Comparison of ENCODE assay signal across 15 mouse cellular contexts in the genomic region with DNA sequence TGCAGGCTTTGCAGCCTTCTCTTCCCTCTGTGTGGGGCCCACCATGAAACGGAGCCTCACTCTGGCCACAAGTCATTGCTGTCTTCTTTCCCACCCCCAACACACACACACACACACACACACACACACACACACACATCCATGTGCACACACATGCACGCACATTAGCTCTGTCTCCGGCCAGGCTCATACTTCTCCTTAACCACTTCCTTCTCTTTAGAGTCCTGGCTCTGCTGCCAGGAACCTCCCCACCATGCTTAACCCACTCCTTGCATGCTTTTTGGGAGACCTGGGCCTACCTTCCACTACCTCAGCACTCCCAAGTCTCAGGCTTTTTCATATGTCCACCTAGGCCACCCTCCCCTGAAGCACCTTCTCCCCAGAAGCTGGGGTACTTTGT.
DNase-seq lines count a peak whose midpoint lies in the region; ATAC-seq and TF ChIP-seq lines count a peak whose summit lies in the region.
"Had no signal": no experiment of that assay in that cellular context is flagged by ENCODE, and none has a peak within 500 bp of the region (broad histone marks: within the 10 kb centered on the region; RNA-seq: fewer than 3 reads in every experiment).

No protein-coding gene starts in this region.

- no peak for TF ChIP-seq CTCF in kidney, postnatal 0 days (IDR thresholded peaks at IDR 0.05; ENCODE audit: low read depth)

- WGBS in kidney, postnatal 0 days: 54% methylated on average over 3 of the region's 3 CpGs
- 57% methylated on average over 3 of the region's 3 CpGs for WGBS in embryonic facial prominence, embryonic 12.5 days
- 34% methylated on average over 3 of the region's 3 CpGs for WGBS in stomach, embryonic 14.5 days

- H3K9me3 ChIP-seq in kidney, postnatal 0 days (replicated peaks; ENCODE audit: low read length): no peaks in the 10 kb centered on the region
- H3K9me3 ChIP-seq in embryonic facial prominence, embryonic 12.5 days: no peaks in the 10 kb centered on the region
- no peaks in the 10 kb centered on the region for H3K9me3 ChIP-seq in stomach, embryonic 14.5 days (ENCODE audit: control insufficient read depth, low read depth, low read length)

- H3K4me1 ChIP-seq in kidney, postnatal 0 days (replicated peaks; ENCODE audit: insufficient read depth, low read length): peaks cover 32% of the 10 kb centered on the region
- H3K4me1 ChIP-seq in embryonic facial prominence, embryonic 12.5 days: peaks cover 56% of the 10 kb centered on the region
- peaks cover 60% of the 10 kb centered on the region for H3K4me1 ChIP-seq in stomach, embryonic 14.5 days (ENCODE audit: control insufficient read depth, insufficient read depth, low read length)

- no peaks in the 10 kb centered on the region for H3K27me3 ChIP-seq in kidney, postnatal 0 days (ENCODE audit: insufficient read depth, low read length)
- H3K27me3 ChIP-seq in embryonic facial prominence, embryonic 12.5 days: no peaks in the 10 kb centered on the region
- H3K27me3 ChIP-seq in stomach, embryonic 14.5 days (ENCODE audit: control insufficient read depth, insufficient read depth, low read length): no peaks in the 10 kb centered on the region

- ATAC-seq in kidney, postnatal 0 days (replicated peaks; ENCODE audit: low FRiP score, low read depth): no peak
- no peak for ATAC-seq in embryonic facial prominence, embryonic 12.5 days (ENCODE audit: insufficient number of reproducible peaks, insufficient read depth, low FRiP score, low TSS enrichment)
- ATAC-seq in granulocyte monocyte progenitor cell, adult 5-6 weeks (replicated peaks; ENCODE audit: poor library complexity, severe bottlenecking): peak; percentile 62
- no peak for ATAC-seq in stomach, embryonic 14.5 days (ENCODE audit: insufficient number of reproducible peaks, insufficient read depth, low FRiP score, low read depth)

- H3K9ac ChIP-seq in kidney, postnatal 0 days (ENCODE audit: low read depth, low read length): no peak overlapping the region
- H3K9ac ChIP-seq in embryonic facial prominence, embryonic 12.5 days: no peak overlapping the region
- no peak overlapping the region for H3K9ac ChIP-seq in stomach, embryonic 14.5 days (replicated peaks; ENCODE audit: low read depth, low read length)
- H3K9ac ChIP-seq: liver, embryonic 14.5 days had no signal

- no peak overlapping the region for H3K4me2 ChIP-seq in kidney, postnatal 0 days (ENCODE audit: low read length)
- no peak overlapping the region for H3K4me2 ChIP-seq in embryonic facial prominence, embryonic 12.5 days (replicated peaks)
- no peak overlapping the region for H3K4me2 ChIP-seq in stomach, embryonic 14.5 days (replicated peaks; ENCODE audit: low read depth, low read length)

- 0 out of 2 replicates have a peak overlapping the region, but pooled peaks have one; percentile 51 for H3K27ac ChIP-seq in kidney, postnatal 0 days
- H3K27ac ChIP-seq in embryonic facial prominence, embryonic 12.5 days: peak overlapping the region; percentile 95
- H3K27ac ChIP-seq in stomach, embryonic 14.5 days (ENCODE audit: low read length): peak overlapping the region; percentile 99
- H3K27ac ChIP-seq: layer of hippocampus, adult 2 months; liver, embryonic 14.5 days had no signal

- no peak overlapping the region for H3K4me3 ChIP-seq in kidney, postnatal 0 days (replicated peaks; ENCODE audit: low read depth, low read length)
- no peak overlapping the region for H3K4me3 ChIP-seq in embryonic facial prominence, embryonic 12.5 days
- no peak overlapping the region for H3K4me3 ChIP-seq in stomach, embryonic 14.5 days (ENCODE audit: low read depth, low read length)
- H3K4me3 ChIP-seq: erythroblast, embryonic 14.5 days; layer of hippocampus, adult 2 months had no signal

- no peaks in the 10 kb centered on the region for H3K36me3 ChIP-seq in kidney, postnatal 0 days (ENCODE audit: insufficient read depth, low read length)
- no peaks in the 10 kb centered on the region for H3K36me3 ChIP-seq in embryonic facial prominence, embryonic 12.5 days
- no peaks in the 10 kb centered on the region for H3K36me3 ChIP-seq in stomach, embryonic 14.5 days (ENCODE audit: control insufficient read depth, insufficient read depth, low read length)

- no peak for DNase-seq in kidney, postnatal 0 days (ENCODE audit: low spot score)
- DNase-seq in kidney, adult 11 months: no peak
- DNase-seq in ovary, postnatal 14 days (ENCODE audit: low spot score): no peak
- DNase-seq in adrenal gland, adult 18-20 months (ENCODE audit: low spot score in 2 of 2): no peak
- DNase-seq: cerebellum, postnatal 36 days; gastrocnemius, postnatal 36 days; heart, postnatal 10 days; lung, postnatal 36 days; midbrain, embryonic 14.5 days had no signal
